7 mouse cellular contexts compared by ENCODE assay signal in genomic region chr16:18426215-18426791, GRCm38 (mm10). TPM values are rescaled to one million over a fixed set of nuclear protein-coding genes. Genes with fewer than 3 reads are reported as not detected.
DNase-seq lines count a peak whose midpoint lies in the region; ATAC-seq lines count a peak whose summit lies in the region.

TSS of gene Txnrd2 (plus strand) at chr16:18426384.

- H3K27ac ChIP-seq in intestine, embryonic 15.5 days, result peak within 1 kb of the TSS; percentile 84
- no peak within 1 kb of the TSS for H3K27ac ChIP-seq in midbrain, embryonic 11.5 days (ENCODE audit: low read depth, low read length)

- peak within 1 kb of the TSS; percentile 99 for H3K4me3 ChIP-seq in intestine, embryonic 15.5 days (replicated peaks)
- peak within 1 kb of the TSS; percentile 67 for H3K4me3 ChIP-seq in midbrain, embryonic 11.5 days (ENCODE audit: low read depth, low read length)

- H3K9me3 ChIP-seq in intestine, embryonic 15.5 days, result no peaks in the 10 kb centered on the region
- H3K9me3 ChIP-seq in midbrain, embryonic 11.5 days (ENCODE audit: control insufficient read depth, low read length), result no peaks in the 10 kb centered on the region

- DNase-seq in adrenal gland, adult (ENCODE audit: inconsistent age in 2 of 2, low spot score in 1 of 2), result peak; percentile 89 to 95
- DNase-seq in embryo, embryonic 10.5 days (ENCODE audit: low spot score), result peak; percentile 75
- peak; percentile 68 to 78 for DNase-seq in gastrocnemius, postnatal 36 days
- peak; percentile 74 for DNase-seq in left cerebral cortex, postnatal 4 days
- DNase-seq in midbrain, embryonic 11.5 days (ENCODE audit: low spot score, missing footprints), result peak; percentile 98
- DNase-seq in right cerebral cortex, postnatal 4 days, result peak; percentile 79

- H3K4me1 ChIP-seq in intestine, embryonic 15.5 days (replicated peaks), result peaks cover 22% of the 10 kb centered on the region
- peaks cover 7% of the 10 kb centered on the region for H3K4me1 ChIP-seq in midbrain, embryonic 11.5 days (ENCODE audit: control insufficient read depth, insufficient read depth, low read length)

- peak within 1 kb of the TSS; percentile 85 for H3K4me2 ChIP-seq in intestine, embryonic 15.5 days (replicated peaks)
- H3K4me2 ChIP-seq in midbrain, embryonic 11.5 days, result peak within 1 kb of the TSS; percentile 81

- peaks cover 3% of the 10 kb centered on the region; the same call in 1 of the 2 replicates for H3K36me3 ChIP-seq in intestine, embryonic 15.5 days
- no peaks in the 10 kb centered on the region for H3K36me3 ChIP-seq in midbrain, embryonic 11.5 days (ENCODE audit: control insufficient read depth, insufficient read depth, low read length)

- intact Hi-C loops in gastrocnemius, postnatal 36 days (cut with DNase I), result no loop called here
- intact Hi-C loops in left cerebral cortex, postnatal 4 days (cut with DNase I), result no loop called here

- H3K27me3 ChIP-seq in intestine, embryonic 15.5 days (replicated peaks), result no peaks in the 10 kb centered on the region
- H3K27me3 ChIP-seq in midbrain, embryonic 11.5 days (ENCODE audit: control insufficient read depth, insufficient read depth, low read length), result no peaks in the 10 kb centered on the region

- peak within 1 kb of the TSS; percentile 83 for H3K9ac ChIP-seq in intestine, embryonic 15.5 days
- peak within 1 kb of the TSS; percentile 83 for H3K9ac ChIP-seq in midbrain, embryonic 11.5 days (ENCODE audit: low read length)

- WGBS in intestine, embryonic 15.5 days, result under 1% methylated on average over 52 of the region's 52 CpGs
- WGBS in midbrain, embryonic 11.5 days, result under 1% methylated on average over 51 of the region's 52 CpGs

- peak; percentile 85 for ATAC-seq in intestine, embryonic 15.5 days
- ATAC-seq in midbrain, embryonic 11.5 days (ENCODE audit: low FRiP score), result peak; percentile 92

RNA-seq across cellular contexts. Expression of gene Txnrd2, which starts in this region (rescaled TPM):
- total RNA-seq in gastrocnemius, postnatal 36 days (2021), result 10 to 100 TPM; 16.4 to 17.6 TPM
- polyA plus RNA-seq in intestine, embryonic 15.5 days (2015; fragmentation: Nextera tagmentation; extraction: Ambion mirVana), result 25.4 and 25.8 TPM in 2 replicates
- total RNA-seq in left cerebral cortex, postnatal 4 days (2021), result 10 to 100 TPM; 22.2 to 24.0 TPM
- 21.0 and 22.7 TPM in 2 replicates for polyA plus RNA-seq in midbrain, embryonic 11.5 days (2014; fragmentation: Nextera tagmentation; extraction: Ambion mirVana)
